Comparison of ENCODE assay signal across 8 mouse cellular contexts in genomic region chr4:21847481-21848286, GRCm38 (mm10). TPM values are rescaled to one million over a fixed set of nuclear protein-coding genes. Genes with fewer than 3 reads are reported as not detected.
DNase-seq lines count a peak whose midpoint lies in the region; ATAC-seq lines count a peak whose summit lies in the region.

TSS of gene Pnisr (plus strand) at chr4:21847583.

- DNase-seq in ES-CJ7 (ENCODE audit: low read depth, low spot score) = peak; percentile 98
- DNase-seq in cerebellum, adult 11 months = peak; percentile 91
- peak; percentile 100 for DNase-seq in forebrain, embryonic 14.5 days (ENCODE audit: low spot score)
- DNase-seq in heart, postnatal 14 days = peak; percentile 93 to 95
- peak; percentile 96 for DNase-seq in layer of hippocampus, adult 11-12 months (ENCODE audit: low spot score)
- peak; percentile 95 to 96 for DNase-seq in lung, adult 18-20 months
- DNase-seq in testis, postnatal 14 days (ENCODE audit: low spot score) = peak; percentile 95

- peak within 1 kb of the TSS; percentile 88 for H3K9ac ChIP-seq in forebrain, embryonic 14.5 days (ENCODE audit: low read length)
- peak within 1 kb of the TSS; percentile 95 for H3K9ac ChIP-seq in neural tube, embryonic 15.5 days (replicated peaks)

- no peaks in the 10 kb centered on the region for H3K27me3 ChIP-seq in forebrain, embryonic 14.5 days (replicated peaks; ENCODE audit: control insufficient read depth, insufficient read depth, low read length)
- no peaks in the 10 kb centered on the region for H3K27me3 ChIP-seq in neural tube, embryonic 15.5 days (replicated peaks)

- peak; percentile 98 for ATAC-seq in forebrain, embryonic 14.5 days
- ATAC-seq in neural tube, embryonic 15.5 days (ENCODE audit: low FRiP score) = peak; percentile 98

- intact Hi-C loops in heart, postnatal 14 days (cut with DNase I) = loop anchor here (1.0 to 2.0 kb wide), 2 partner anchors 104 to 143 kb away; no protein-coding TSS in a partner anchor

- peak within 1 kb of the TSS; percentile 61 for H3K4me2 ChIP-seq in forebrain, embryonic 14.5 days (ENCODE audit: low read length)
- H3K4me2 ChIP-seq in neural tube, embryonic 15.5 days = peak within 1 kb of the TSS; percentile 61

- no peaks in the 10 kb centered on the region for H3K9me3 ChIP-seq in forebrain, embryonic 14.5 days (replicated peaks; ENCODE audit: control insufficient read depth, low read length)
- H3K9me3 ChIP-seq in neural tube, embryonic 15.5 days (replicated peaks) = no peaks in the 10 kb centered on the region

- peaks cover 13% of the 10 kb centered on the region for H3K4me1 ChIP-seq in forebrain, embryonic 14.5 days (ENCODE audit: control insufficient read depth, insufficient read depth, low read length)
- peaks cover 29% of the 10 kb centered on the region for H3K4me1 ChIP-seq in neural tube, embryonic 15.5 days

- under 1% methylated on average over 50 of the region's 50 CpGs for WGBS in forebrain, embryonic 14.5 days
- under 1% methylated on average over 50 of the region's 50 CpGs for WGBS in neural tube, embryonic 15.5 days

- H3K4me3 ChIP-seq in forebrain, embryonic 14.5 days (ENCODE audit: low read depth, low read length) = peak within 1 kb of the TSS; percentile 64
- peak within 1 kb of the TSS; percentile 82 for H3K4me3 ChIP-seq in neural tube, embryonic 15.5 days (replicated peaks)

- H3K27ac ChIP-seq in forebrain, embryonic 14.5 days (ENCODE audit: low read depth, low read length) = peak within 1 kb of the TSS; percentile 92
- H3K27ac ChIP-seq in neural tube, embryonic 15.5 days (replicated peaks) = peak within 1 kb of the TSS; percentile 100

- H3K36me3 ChIP-seq in forebrain, embryonic 14.5 days (ENCODE audit: control insufficient read depth, insufficient read depth, low read length) = no peaks in the 10 kb centered on the region
- H3K36me3 ChIP-seq in neural tube, embryonic 15.5 days = no peaks in the 10 kb centered on the region

RNA-seq across cellular contexts. Expression of gene Pnisr, which starts in this region (rescaled TPM):
- polyA plus RNA-seq in forebrain, embryonic 14.5 days (2014; fragmentation: Nextera tagmentation; extraction: Ambion mirVana) = 123 and 157 TPM in 2 replicates
- 10 to 100 TPM; 38.7 to 56.3 TPM for total RNA-seq in heart, postnatal 14 days (2021)
- 163 and 171 TPM in 2 replicates for polyA plus RNA-seq in neural tube, embryonic 15.5 days (2015; fragmentation: Nextera tagmentation; extraction: Ambion mirVana)

Comparison
In these comparisons a context has a peak if more than half of its experiments do, and no peak if none do; other contexts are left out.
1. Peak in every context shown above with its lines: DNase-seq, ATAC-seq, H3K4me3 ChIP-seq and H3K27ac ChIP-seq.